Mouse (Mus musculus): Measurements from ENCODE around the gene Akap13.
"Not testable (repeated sequence)": the region's sequence is repeated elsewhere in the genome, so short reads cannot be mapped to it uniquely, and the experiment has no call there.

GRCm38 (mm10) chr7:75760661-75761319 is 305.5 kb downstream of the Akap13 start:
- TF ChIP-seq POLR2A (IDR thresholded peaks at IDR 0.05; ENCODE audit: borderline replicate concordance, control insufficient read depth, low read depth, low read length); CTCF (IDR thresholded peaks at IDR 0.05; ENCODE audit: control insufficient read depth, insufficient read depth, low read length): not testable (repeated sequence)

Data from bone marrow, adult 2 months (tissue).